Mouse (Mus musculus) hindbrain, embryonic 12.5 days (tissue): ENCODE results near the gene Parp3. TPM values are rescaled to one million over a fixed set of nuclear protein-coding genes. Genes with fewer than 3 reads are reported as not detected.
A peak's percentile ranks its signal among the peaks of the same experiment; 100 is the strongest.

ENCODE experiments used
- ATAC-seq: fragments of 200-750 bp; cut with Nextera tagmentation; 2 replicates; pipeline ENCODE4 v1.8.0; 2017; ENCODE audit warnings: moderate TSS enrichment; ENCODE audit not compliant: low FRiP score
- H3K27ac ChIP-seq: fragments of 300-500 bp; sonication (generic); 2 replicates; pipeline ENCODE4 v1.5.1; 2016; ENCODE audit warnings: mild to moderate bottlenecking
- H3K27me3 ChIP-seq: fragments of 300-500 bp; sonication (generic); 2 replicates; pipeline ENCODE4 v1.6.1; 2016; ENCODE audit warnings: mild to moderate bottlenecking
- H3K36me3 ChIP-seq: fragments of 300-500 bp; sonication (generic); 2 replicates; pipeline ENCODE4 v1.6.1; 2016; ENCODE audit warnings: mild to moderate bottlenecking
- H3K4me1 ChIP-seq: fragments of 300-500 bp; sonication (generic); 2 replicates; pipeline ENCODE4 v1.6.1; 2016
- H3K4me2 ChIP-seq: fragments of 300-500 bp; sonication (generic); replicated peaks from 2 replicates; pipeline ENCODE4 v1.6.1; 2016; ENCODE audit warnings: mild to moderate bottlenecking
- H3K4me3 ChIP-seq: fragments of 300-500 bp; sonication (generic); 2 replicates; pipeline ENCODE4 v1.5.1; 2016; ENCODE audit warnings: mild to moderate bottlenecking
- H3K9ac ChIP-seq: fragments of 300-500 bp; sonication (generic); 2 replicates; pipeline ENCODE4 v1.6.1; 2016; ENCODE audit warnings: mild to moderate bottlenecking, moderate library complexity
- H3K9me3 ChIP-seq: fragments of 300-500 bp; sonication (generic); replicated peaks from 2 replicates; pipeline ENCODE4 v1.6.1; 2016; ENCODE audit warnings: mild to moderate bottlenecking
- WGBS: fragments of 180-500 bp; shearing (Covaris S2); methylation state at CpG from one replicate; pipeline ENCODE4 v1.1.7; 2016; 5-methylcytosine and 5-hydroxymethylcytosine counted together
- polyA plus RNA-seq: library from polyadenylated mRNA; unstranded; fragments of >200 nt; fragmentation: Nextera tagmentation; extraction: Ambion mirVana; gene quantifications from 2 replicates; pipeline ENCODE4 v1.2.1, GENCODE M21; 2016

The Parp3 gene
- polyA plus RNA-seq, 1 experiment from 2014 or later, result 1.6 TPM

DNA sequence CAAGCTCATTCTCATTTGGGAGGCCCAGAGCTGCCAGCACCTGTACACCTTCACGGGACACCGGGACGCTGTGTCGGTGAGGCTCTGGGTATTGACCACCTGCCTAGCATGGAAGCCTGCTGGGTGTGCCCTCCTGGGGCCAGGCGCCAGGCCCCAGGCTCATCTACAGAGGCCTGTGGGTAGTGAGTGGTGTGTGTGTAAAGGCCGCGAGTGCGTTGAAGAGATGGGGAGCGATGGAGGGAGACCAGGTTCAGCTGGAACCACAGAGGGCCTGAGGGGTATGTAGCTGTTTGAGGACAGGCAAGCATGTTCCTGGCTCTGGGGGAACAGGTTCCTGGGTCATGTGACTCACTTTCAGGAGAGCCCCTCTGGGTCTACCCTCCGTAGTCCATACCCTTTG, 6.4 kb upstream of the Parp3 start:
- no peak overlapping the region for H3K4me3 ChIP-seq
- no peaks in the 10 kb centered on the region for H3K9me3 ChIP-seq
- H3K4me2 ChIP-seq, result no peak overlapping the region
- 95% methylated on average over 10 of the region's 10 CpGs for WGBS
- no peak overlapping the region for H3K27ac ChIP-seq
- no peak overlapping the region for H3K9ac ChIP-seq
- no peak for ATAC-seq
- no peaks in the 10 kb centered on the region for H3K27me3 ChIP-seq
- peaks cover 1% of the 10 kb centered on the region for H3K4me1 ChIP-seq
- H3K36me3 ChIP-seq, result peaks cover 63% of the 10 kb centered on the region

- H3K9ac ChIP-seq, result no peak overlapping the region
- peaks cover 6% of the 10 kb centered on the region for H3K4me1 ChIP-seq
- peaks cover 63% of the 10 kb centered on the region for H3K36me3 ChIP-seq
- WGBS, result 90% methylated on average over 17 of the region's 17 CpGs
- H3K9me3 ChIP-seq, result no peaks in the 10 kb centered on the region
- no peak for ATAC-seq
- no peak overlapping the region for H3K27ac ChIP-seq
- H3K27me3 ChIP-seq, result no peaks in the 10 kb centered on the region
- H3K4me3 ChIP-seq, result no peak overlapping the region
- H3K4me2 ChIP-seq, result no peak overlapping the region
Measured at GRCm38 (mm10) chr9:106482578-106483115, 5.9 kb upstream of the Parp3 start.

- Histone ChIP-seq H3K9ac (no peak overlapping the region), H3K27me3 (no peaks in the 10 kb centered on the region), H3K9me3 (no peaks in the 10 kb centered on the region), H3K4me3 (no peak overlapping the region), H3K4me2 (no peak overlapping the region), H3K27ac (no peak overlapping the region), H3K4me1 (peaks cover 8% of the 10 kb centered on the region), H3K36me3 (peaks cover 63% of the 10 kb centered on the region)
- 92% methylated on average over 13 of the region's 13 CpGs for WGBS
- ATAC-seq, result no peak
Measured at GRCm38 (mm10) chr9:106481676-106482075, 4.9 kb upstream of the Parp3 start.

- H3K36me3 ChIP-seq, result peaks cover 60% of the 10 kb centered on the region
Measured at GRCm38 (mm10) chr9:106481075-106481474, 4.3 kb upstream of the Parp3 start.

DNA sequence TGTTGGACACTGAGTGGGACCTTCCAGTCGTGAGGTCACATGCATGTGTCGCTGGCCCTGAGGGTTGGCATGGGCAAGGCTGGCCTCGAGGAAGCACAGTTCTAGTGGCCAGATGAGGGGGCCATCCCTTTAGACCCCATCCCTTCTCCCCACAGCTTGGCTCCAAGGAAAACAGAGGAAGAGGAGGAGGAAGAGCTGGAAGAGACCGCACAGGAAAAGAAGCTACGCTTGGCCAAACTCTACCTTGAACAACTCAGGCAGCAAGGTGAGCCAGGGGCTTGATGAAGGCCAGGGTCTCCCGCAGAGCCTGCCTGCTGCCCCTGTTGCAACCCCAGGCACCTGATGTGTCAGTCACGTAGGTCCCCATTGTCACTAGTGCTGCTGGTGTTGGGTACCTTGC, 3.8 kb upstream of the Parp3 start:
- H3K27me3 ChIP-seq, result no peaks in the 10 kb centered on the region
- H3K27ac ChIP-seq, result no peak overlapping the region
- H3K4me1 ChIP-seq, result peaks cover 12% of the 10 kb centered on the region
- no peak overlapping the region for H3K9ac ChIP-seq
- ATAC-seq, result no peak
- H3K9me3 ChIP-seq, result no peaks in the 10 kb centered on the region
- H3K36me3 ChIP-seq, result peaks cover 55% of the 10 kb centered on the region
- H3K4me3 ChIP-seq, result no peak overlapping the region
- 94% methylated on average over 7 of the region's 7 CpGs for WGBS
- H3K4me2 ChIP-seq, result no peak overlapping the region

More at GRCm38 (mm10) chr9:106481075-106481474, 4.3 kb upstream of the Parp3 start:
- Histone ChIP-seq H3K4me3 (no peak overlapping the region), H3K27ac (no peak overlapping the region), H3K9me3 (no peaks in the 10 kb centered on the region), H3K4me1 (peaks cover 12% of the 10 kb centered on the region), H3K9ac (no peak overlapping the region), H3K27me3 (no peaks in the 10 kb centered on the region), H3K4me2 (no peak overlapping the region)
- WGBS, result 96% methylated on average over 15 of the region's 15 CpGs
- ATAC-seq, result no peak

DNA sequence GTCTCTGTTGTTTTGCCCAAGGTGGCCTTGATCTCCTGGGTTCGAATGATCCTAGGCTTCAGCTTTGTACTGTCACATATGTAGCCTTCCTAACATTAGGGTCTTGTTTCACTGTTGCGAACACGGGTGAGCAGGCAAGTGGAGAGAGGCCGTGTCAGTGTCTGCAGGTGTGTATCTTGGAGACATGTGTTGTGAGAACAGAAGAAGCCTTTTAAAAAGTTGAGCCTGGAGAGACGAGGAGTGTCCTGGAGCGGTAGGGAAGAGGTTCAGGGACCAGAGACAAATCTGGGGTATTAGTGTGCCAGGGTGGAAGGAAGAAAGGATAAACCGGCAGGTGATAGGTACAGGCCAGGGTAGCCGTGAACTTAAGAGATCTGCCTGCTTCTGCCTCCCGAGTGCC, 1.4 kb upstream of the Parp3 start:
- Histone ChIP-seq H3K27me3 (no peaks in the 10 kb centered on the region), H3K9me3 (no peaks in the 10 kb centered on the region), H3K27ac (no peak overlapping the region), H3K4me1 (peaks cover 25% of the 10 kb centered on the region), H3K4me2 (peak overlapping the region; percentile 81), H3K36me3 (peaks cover 30% of the 10 kb centered on the region), H3K9ac (peak overlapping the region; percentile 59), H3K4me3 (peak overlapping the region; percentile 72)
- ATAC-seq, result no peak
- WGBS, result 83% methylated on average over 9 of the region's 9 CpGs

GRCm38 (mm10) chr9:106477649-106478048, 900 bp upstream of the Parp3 start:
- Histone ChIP-seq H3K27ac (no peak overlapping the region), H3K4me2 (peak overlapping the region; percentile 81), H3K9me3 (no peaks in the 10 kb centered on the region), H3K4me1 (peaks cover 25% of the 10 kb centered on the region), H3K27me3 (no peaks in the 10 kb centered on the region), H3K9ac (peak overlapping the region; percentile 59), H3K4me3 (peak overlapping the region; percentile 72), H3K36me3 (peaks cover 26% of the 10 kb centered on the region)
- no peak for ATAC-seq
- 4% methylated on average over 16 of the region's 16 CpGs for WGBS

DNA sequence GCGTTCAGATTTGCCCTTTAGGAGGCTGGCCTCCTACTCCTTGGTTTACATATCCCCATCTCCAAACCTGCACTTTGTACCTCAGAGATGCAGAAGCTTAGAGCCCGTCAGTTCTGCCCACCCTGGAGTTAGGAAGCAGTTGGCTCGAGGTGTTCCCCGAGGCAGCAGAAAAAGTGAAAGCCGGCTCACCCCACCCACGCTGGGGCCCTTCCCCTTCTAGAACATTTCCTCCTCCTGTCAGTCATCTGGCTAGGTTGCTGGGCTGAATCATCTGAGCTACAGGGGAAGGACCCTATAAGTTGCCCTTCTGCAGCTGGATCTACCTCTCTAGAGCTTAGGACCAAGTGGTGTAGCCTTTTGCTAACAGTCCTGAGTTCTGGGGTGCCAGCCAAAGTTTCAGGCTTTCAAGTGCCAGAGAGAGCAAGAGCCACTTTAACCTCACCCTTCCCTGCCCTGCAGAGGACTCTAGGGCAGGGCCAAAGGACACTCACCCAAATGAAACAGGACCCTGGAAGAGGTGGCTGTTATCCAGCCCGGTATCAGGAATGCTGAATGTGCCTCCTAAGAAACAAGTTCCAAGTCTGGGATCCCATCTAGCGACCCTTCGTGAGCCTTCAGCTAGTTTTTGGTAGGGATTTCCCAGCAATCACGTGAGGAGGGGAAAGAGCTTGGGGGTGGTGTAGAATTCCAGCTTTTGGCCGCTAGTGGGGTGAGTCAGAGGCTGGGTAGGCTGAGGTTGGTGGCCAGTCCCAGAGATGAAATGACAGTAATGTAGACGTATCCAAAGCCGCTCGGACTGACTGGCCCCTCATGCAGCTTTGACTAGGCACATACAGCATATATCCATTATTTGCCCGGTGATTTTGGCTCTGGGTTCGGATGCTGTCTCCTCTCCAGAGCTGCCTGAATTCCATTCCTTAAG, 486 bp downstream of the Parp3 start:
- peak overlapping the region; percentile 14; the same call in 1 of the 2 replicates for H3K9ac ChIP-seq
- H3K4me2 ChIP-seq, result peak overlapping the region; percentile 34; the same call in 1 of the 2 replicates
- 32% methylated on average over 16 of the region's 16 CpGs for WGBS
- 0 out of 2 replicates have a peak overlapping the region, but pooled peaks have one; percentile 72 for H3K4me3 ChIP-seq
- H3K9me3 ChIP-seq, result no peaks in the 10 kb centered on the region
- peak; percentile 65; the same call in 1 of the 2 replicates for ATAC-seq
- H3K4me1 ChIP-seq, result peaks cover 31% of the 10 kb centered on the region
- peaks cover 14% of the 10 kb centered on the region for H3K36me3 ChIP-seq
- 0 out of 2 replicates have a peak overlapping the region, but pooled peaks have one; percentile 30 for H3K27ac ChIP-seq
- H3K27me3 ChIP-seq, result no peaks in the 10 kb centered on the region

GRCm38 (mm10) chr9:106475663-106476001, 1.1 kb downstream of the Parp3 start, which contains the start of gene Rrp9:
Gene Rrp9 (plus strand): TSS chr9:106475963.
- no peaks in the 10 kb centered on the region for H3K27me3 ChIP-seq
- peak within 1 kb of the TSS; percentile 14; the same call in 1 of the 2 replicates for H3K9ac ChIP-seq
- peaks cover 8% of the 10 kb centered on the region; the same call in 1 of the 2 replicates for H3K36me3 ChIP-seq
- no peak for ATAC-seq
- 87% methylated on average over 10 of the region's 10 CpGs for WGBS
- H3K27ac ChIP-seq, result 0 out of 2 replicates have a peak within 1 kb of the TSS, but pooled peaks have one; percentile 30
- H3K4me2 ChIP-seq, result peak within 1 kb of the TSS; percentile 34; the same call in 1 of the 2 replicates
- H3K9me3 ChIP-seq, result no peaks in the 10 kb centered on the region
- H3K4me1 ChIP-seq, result peaks cover 31% of the 10 kb centered on the region
- H3K4me3 ChIP-seq, result 0 out of 2 replicates have a peak within 1 kb of the TSS, but pooled peaks have one; percentile 72

- peaks cover 31% of the 10 kb centered on the region for H3K4me1 ChIP-seq
- ATAC-seq, result no peak
- H3K4me3 ChIP-seq, result no peak overlapping the region
- H3K4me2 ChIP-seq, result no peak overlapping the region
- H3K27ac ChIP-seq, result no peak overlapping the region
- H3K36me3 ChIP-seq, result peaks cover 3% of the 10 kb centered on the region; the same call in 1 of the 2 replicates
- H3K9me3 ChIP-seq, result no peaks in the 10 kb centered on the region
- no peak overlapping the region for H3K9ac ChIP-seq
- no peaks in the 10 kb centered on the region for H3K27me3 ChIP-seq
- 63% methylated on average over 7 of the region's 7 CpGs for WGBS
Measured at GRCm38 (mm10) chr9:106475046-106475445, 1.7 kb downstream of the Parp3 start.

DNA sequence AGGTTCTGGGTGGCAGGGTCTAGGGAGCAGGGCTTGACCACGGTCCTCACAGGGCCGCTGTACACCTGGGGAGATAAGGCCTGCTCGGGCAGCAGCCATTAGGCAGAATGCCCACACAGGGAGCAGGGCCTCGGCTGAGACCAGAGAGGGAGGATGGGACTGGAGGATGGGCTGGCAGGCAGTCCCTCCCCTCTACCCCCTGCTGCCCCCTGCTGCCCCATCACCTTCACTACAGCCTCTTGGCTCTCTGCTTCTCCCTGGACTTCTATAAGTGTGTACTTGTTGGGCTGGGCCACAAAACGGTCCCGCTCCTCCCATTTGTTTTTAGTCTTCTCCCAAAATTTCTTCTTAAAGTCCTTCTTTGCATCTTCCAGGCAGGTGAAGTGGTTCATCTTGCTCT, 2.3 kb downstream of the Parp3 start:
- ATAC-seq, result no peak
- H3K9me3 ChIP-seq, result no peaks in the 10 kb centered on the region
- no peak overlapping the region for H3K27ac ChIP-seq
- H3K9ac ChIP-seq, result no peak overlapping the region
- no peak overlapping the region for H3K4me3 ChIP-seq
- peaks cover 31% of the 10 kb centered on the region for H3K4me1 ChIP-seq
- H3K36me3 ChIP-seq, result peaks cover 2% of the 10 kb centered on the region; the same call in 1 of the 2 replicates
- H3K27me3 ChIP-seq, result no peaks in the 10 kb centered on the region
- peak overlapping the region; percentile 22; the same call in 1 of the 2 replicates for H3K4me2 ChIP-seq
- 4% methylated on average over 6 of the region's 6 CpGs for WGBS

DNA sequence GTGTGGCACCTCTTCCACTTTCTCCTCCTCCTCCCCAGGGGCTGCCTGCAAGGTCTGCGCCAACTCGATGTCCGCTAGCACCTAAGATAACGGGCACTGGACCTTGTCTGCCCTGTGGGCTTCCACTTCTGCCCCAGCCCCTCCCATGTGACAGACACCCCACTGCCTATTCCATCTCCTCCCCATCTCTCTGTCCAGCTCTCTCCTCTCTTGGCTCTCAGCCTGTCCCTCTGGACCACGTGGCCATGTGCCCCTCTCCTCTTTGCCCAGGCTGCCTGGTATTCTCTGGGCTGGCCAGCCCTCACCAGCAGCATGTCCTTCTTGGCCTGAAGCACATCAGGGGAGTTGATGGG, 3.0 kb downstream of the Parp3 start:
- Histone ChIP-seq H3K4me3 (no peak overlapping the region), H3K9me3 (no peaks in the 10 kb centered on the region)
- no peak for ATAC-seq

More for the DNA sequence above, 3.0 kb downstream of the Parp3 start:
- WGBS, result 83% methylated on average over 5 of the region's 5 CpGs
- Histone ChIP-seq H3K9ac (0 out of 2 replicates have a peak overlapping the region, but pooled peaks have one; percentile 25), H3K4me2 (no peak overlapping the region), H3K27me3 (no peaks in the 10 kb centered on the region), H3K27ac (no peak overlapping the region), H3K36me3 (no peaks in the 10 kb centered on the region), H3K4me1 (peaks cover 31% of the 10 kb centered on the region)
